Mouse (Mus musculus) gastrocnemius, adult 2 months (tissue): ENCODE measurements around the gene Cdc42ep4. TPM values are rescaled to one million over a fixed set of nuclear protein-coding genes. Genes with fewer than 3 reads are reported as not detected.

Experiments used
- DNase-seq: peaks from one replicate; pipeline ENCODE4 v3.0.0; 2022
- H3K27ac ChIP-seq: fragments of 200-600 bp; 2 replicates; pipeline ENCODE4 v1.8.1; 2022; ENCODE audit warnings: mild to moderate bottlenecking
- H3K4me3 ChIP-seq: fragments of 200-600 bp; 2 replicates; pipeline ENCODE4 v1.8.1; 2022; ENCODE audit warnings: mild to moderate bottlenecking, moderate library complexity
- CTCF ChIP-seq: fragments of 200-600 bp; IDR thresholded peaks from 2 replicates; pipeline ENCODE4 v1.8.1; 2022; ENCODE audit warnings: antibody characterized with exemption, mild to moderate bottlenecking, moderate library complexity
- intact Hi-C: fragments of 180-260 bp; cut with DNase I; formaldehyde crosslinking; loops from one replicate; pipeline ENCODE4 v1.15.1; 2025
- total RNA-seq, 2 experiments: library from RNA; stranded (reverse); gene quantifications; 2 replicates each; pipeline ENCODE4 v1.2.3; 2021

The Cdc42ep4 gene
- total RNA-seq, 2 experiments from 2014 or later, result 5.2 to 9.1 TPM

DNA sequence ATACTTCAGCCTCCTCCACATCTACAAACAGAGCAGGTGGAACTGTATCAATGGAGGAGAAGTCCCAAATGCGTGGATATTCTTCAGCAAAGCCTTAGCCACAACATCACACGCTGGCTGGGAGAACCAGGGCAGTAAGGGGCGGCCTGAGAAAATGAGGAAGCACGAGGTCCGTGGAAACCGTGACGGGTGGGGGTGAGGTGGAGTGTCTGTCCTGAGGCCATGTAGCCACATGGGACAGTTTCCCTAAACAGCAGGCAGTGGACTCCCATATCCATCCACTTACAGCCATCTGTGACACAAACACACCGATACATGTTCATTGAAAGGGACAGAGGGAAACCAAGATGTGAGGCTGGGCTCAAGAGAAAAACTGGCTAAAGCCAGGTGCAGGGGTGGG is 13.8 kb downstream of the Cdc42ep4 start:
- peak overlapping the region; percentile 50 for H3K27ac ChIP-seq
- intact Hi-C loops, result no loop called here
- DNase-seq, result no peak
- TF ChIP-seq CTCF, result no peak
- no peak overlapping the region for H3K4me3 ChIP-seq

- intact Hi-C loops, result no loop called here
- DNase-seq, result no peak
- Histone ChIP-seq H3K4me3 (no peak overlapping the region), H3K27ac (peak overlapping the region; percentile 50)
- no peak for TF ChIP-seq CTCF
Observed at GRCm38 (mm10) chr11:113737553-113737854, 14.2 kb downstream of the Cdc42ep4 start.

GRCm38 (mm10) chr11:113736848-113737552 is 14.7 kb downstream of the Cdc42ep4 start:
- TF ChIP-seq CTCF, result no peak
- Histone ChIP-seq H3K4me3 (no peak overlapping the region), H3K27ac (peak overlapping the region; percentile 50)
- intact Hi-C loops, result no loop called here
- no peak for DNase-seq

- intact Hi-C loops, result no loop called here
- H3K27ac ChIP-seq, result peak overlapping the region; percentile 53
- no peak overlapping the region for H3K4me3 ChIP-seq
- no peak for TF ChIP-seq CTCF
- no peak for DNase-seq
Observed at GRCm38 (mm10) chr11:113735151-113735550, 16.5 kb downstream of the Cdc42ep4 start.

DNA sequence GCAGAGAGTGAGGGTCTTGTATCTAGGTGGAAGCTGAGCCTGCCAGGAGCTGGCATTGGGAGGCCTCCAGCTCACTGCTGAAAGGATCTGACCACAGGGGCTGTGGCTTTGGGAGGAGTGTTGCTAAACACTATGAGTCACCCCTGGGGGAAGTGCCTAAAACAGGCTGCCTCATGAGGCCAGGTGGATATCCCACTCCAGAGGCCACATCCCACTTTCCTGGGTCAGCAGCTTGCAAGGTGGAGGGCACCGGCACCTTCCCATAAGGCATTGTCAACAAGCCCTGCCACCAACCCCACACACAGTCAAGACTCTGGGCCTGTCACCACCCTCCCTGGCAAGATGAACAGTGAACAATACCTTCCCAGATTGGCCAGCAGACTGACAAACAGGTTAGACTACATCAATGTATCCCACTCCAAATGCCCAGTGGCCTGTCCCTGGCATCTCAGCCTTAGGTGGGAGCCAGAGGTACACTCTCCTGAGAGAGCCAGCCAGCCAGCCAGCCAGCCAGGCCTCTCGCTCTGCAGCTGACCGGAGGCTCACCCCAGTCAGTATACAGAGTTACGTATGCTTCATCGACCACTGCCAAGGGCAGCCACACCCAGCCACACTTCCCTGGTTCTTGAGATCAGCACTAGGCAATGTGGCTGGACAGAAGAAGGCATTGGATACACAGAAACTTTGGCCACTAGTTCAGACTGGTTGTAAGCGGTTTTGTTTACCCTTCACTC is 17.9 kb downstream of the Cdc42ep4 start:
- peak; percentile 56 for DNase-seq
- TF ChIP-seq CTCF, result no peak
- Histone ChIP-seq H3K4me3 (peak overlapping the region; percentile 11; the same call in 1 of the 2 replicates), H3K27ac (peak overlapping the region; percentile 71)
- intact Hi-C loops, result no loop called here

DNA sequence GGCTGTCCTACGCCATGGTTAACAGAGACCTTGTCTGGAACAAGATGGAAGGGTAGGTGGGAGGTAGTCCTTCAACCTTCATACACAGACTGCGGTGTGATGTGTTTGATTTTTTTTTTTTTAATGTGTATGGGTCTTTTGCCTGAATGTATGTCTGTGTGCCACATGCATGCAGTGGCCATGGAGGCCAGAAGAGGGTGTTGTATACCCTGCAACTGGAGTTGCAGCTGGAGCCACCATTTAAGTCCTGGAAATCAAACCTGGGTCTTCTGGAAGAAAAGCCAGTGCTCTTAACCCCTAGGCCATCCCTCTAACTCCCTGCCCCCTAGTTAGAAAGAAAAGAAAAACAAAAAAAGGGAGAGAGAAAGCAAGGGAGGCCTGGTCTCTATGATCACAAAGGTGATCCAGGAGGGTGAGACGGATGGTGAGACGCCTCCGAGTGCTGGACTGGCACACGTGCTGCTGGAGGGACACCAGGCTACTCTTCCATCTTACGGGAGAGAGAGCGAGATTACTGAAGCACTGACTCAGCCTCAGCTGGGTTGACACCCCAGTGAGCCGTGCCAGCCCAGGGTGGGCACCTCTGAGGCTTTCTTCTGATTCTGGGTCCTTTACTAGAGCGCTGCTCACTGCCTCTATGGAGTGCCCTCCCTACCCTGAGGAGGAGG is 19.6 kb downstream of the Cdc42ep4 start:
- intact Hi-C loops, result no loop called here
- H3K27ac ChIP-seq, result peak overlapping the region; percentile 35; the same call in 1 of the 2 replicates
- peak; percentile 26; the same call in 1 of the 2 replicates for TF ChIP-seq CTCF

GRCm38 (mm10) chr11:113730879-113731278 is 20.8 kb downstream of the Cdc42ep4 start:
- TF ChIP-seq CTCF, result no peak
- H3K27ac ChIP-seq, result peak overlapping the region; percentile 35; the same call in 1 of the 2 replicates
- no peak overlapping the region for H3K4me3 ChIP-seq
- intact Hi-C loops, result no loop called here
- no peak for DNase-seq

More for the DNA sequence above, 19.6 kb downstream of the Cdc42ep4 start:
- no peak for DNase-seq
- H3K4me3 ChIP-seq, result no peak overlapping the region

GRCm38 (mm10) chr11:113729917-113730316 is 21.8 kb downstream of the Cdc42ep4 start:
- intact Hi-C loops, result no loop called here
- Histone ChIP-seq H3K27ac (peak overlapping the region; percentile 81), H3K4me3 (no peak overlapping the region)
- no peak for TF ChIP-seq CTCF
- DNase-seq, result no peak

DNA sequence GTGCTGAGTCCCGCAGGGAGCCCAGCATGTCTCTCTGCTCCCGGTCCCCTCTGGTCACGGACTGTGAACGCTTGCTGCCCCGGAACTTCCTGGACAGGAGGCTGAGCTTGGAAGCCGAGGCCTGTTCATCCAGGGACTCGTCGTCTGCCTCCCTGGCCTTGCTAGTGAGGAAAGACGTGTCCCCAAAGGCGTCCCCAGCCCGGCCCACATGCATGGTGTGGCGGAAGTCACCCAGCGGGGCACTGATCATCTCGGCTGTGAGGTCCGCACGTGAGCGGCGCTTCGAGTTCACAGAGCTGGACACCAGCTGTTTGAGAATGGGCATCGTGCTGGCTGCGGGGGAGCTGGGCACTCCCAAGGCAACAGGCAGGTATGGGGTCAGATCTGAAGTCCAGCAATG is 22.4 kb downstream of the Cdc42ep4 start:
- peak overlapping the region; percentile 81 for H3K27ac ChIP-seq
- TF ChIP-seq CTCF, result no peak
- DNase-seq, result no peak
- intact Hi-C loops, result no loop called here
- no peak overlapping the region for H3K4me3 ChIP-seq

DNA sequence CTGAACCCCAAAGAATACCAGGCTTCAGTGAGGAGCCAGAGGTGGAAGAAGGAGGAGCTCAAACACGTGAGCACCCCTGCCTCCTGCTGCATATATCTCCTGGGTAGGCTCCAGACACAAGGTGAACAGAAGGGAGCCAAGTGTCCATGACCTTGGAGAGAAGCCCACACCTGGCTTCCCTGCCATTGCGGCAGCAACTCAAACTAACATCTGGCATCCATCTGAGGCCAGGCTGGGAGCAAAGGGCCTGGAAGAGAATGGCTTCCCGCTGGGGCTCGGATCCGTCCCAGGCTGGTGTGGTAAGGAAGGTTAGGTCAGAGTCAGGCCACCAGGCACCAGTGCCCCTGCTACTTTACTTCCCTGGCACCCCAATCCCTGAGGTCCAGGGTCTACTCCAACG is 23.7 kb downstream of the Cdc42ep4 start:
- DNase-seq, result no peak
- TF ChIP-seq CTCF, result no peak
- intact Hi-C loops, result no loop called here
- peak overlapping the region; percentile 81 for H3K27ac ChIP-seq
- peak overlapping the region; percentile 4 for H3K4me3 ChIP-seq

DNA sequence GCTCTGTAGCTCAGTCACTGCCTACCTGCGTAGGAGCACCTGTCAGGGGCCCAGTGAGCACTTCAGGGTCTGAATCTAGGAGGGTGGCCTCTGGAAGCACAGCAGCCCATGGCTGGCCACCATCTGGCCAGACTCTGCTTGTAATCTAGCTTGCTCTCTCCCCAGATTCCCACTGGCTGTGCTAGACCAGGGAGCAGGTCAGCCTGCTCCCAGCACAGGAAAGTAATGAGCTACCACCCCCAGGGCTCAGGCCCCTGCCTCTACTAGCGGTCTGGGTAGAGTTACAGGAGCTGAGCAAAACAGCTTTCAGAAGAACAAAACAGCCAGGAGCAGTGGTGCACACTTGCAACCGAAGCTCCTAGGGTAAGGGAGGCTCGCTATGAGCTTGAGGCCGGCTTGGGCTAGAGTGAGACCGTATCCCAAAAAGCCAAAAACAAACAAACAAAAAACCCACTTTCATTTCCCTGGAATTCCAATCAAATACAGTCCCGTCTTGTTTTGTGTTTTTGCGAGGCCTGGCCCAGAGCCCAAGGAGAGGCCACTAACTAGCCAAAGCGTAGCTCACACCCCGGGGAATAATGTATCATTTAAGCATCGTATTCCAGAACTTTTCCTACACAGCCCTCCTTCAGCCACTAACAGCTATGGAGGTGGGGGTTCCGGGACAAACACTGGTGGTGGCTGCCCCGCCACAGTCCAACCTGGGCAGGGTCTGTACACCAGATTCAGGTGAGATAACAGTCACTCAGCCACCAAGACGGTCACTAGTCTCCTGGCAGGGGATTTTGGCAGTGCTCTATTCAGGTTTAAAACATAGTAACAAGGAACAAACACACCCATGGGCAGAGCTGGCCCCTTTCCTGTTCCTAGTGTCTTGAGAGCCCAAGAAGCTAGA is 24.4 kb downstream of the Cdc42ep4 start:
- peak overlapping the region; percentile 81 for H3K27ac ChIP-seq
- H3K4me3 ChIP-seq, result peak overlapping the region; percentile 4
- intact Hi-C loops, result no loop called here
- peak; percentile 49 for DNase-seq
- TF ChIP-seq CTCF, result no peak

DNA sequence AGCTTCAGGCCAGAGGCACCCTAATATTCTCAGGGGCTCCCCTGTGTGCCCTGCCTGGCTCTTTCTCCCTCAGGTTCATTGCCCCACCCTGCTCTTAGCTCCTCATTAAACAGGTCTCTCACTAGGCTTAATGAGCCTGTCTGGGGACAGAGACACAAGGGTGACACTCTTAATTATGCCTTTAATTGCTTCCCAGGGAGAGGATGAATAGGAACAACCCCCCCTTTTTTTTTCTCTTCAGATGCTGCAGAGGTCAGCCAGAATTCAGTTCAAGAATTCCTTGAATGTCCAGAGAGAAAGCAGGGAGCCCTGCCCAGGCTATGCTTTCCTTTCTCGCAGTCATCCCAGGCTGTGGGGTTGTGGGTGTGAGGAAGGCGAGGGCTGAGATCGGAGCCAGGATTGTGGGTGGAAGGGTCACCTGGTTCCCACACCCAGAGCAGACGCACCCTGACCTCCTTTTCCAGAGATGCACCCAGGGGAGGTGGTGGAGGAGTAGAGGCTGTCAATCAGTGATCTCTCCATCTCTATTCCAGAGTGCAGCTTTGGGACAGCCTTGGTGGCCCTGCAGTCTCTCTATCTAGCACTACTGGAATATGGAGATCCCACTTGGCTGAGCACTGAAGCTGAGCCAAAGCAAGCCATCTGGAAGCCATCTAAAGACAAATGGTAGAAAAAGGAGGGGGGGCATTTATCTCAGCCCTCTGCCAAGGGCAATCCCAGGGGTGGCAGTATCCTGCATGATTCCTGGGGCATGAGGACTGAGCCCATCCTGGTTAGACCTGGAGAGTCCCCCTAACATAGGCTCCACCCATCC is 26.2 kb downstream of the Cdc42ep4 start:
- Histone ChIP-seq H3K27ac (peak overlapping the region; percentile 70), H3K4me3 (no peak overlapping the region)
- no peak for TF ChIP-seq CTCF
- intact Hi-C loops, result no loop called here
- peak; percentile 70 for DNase-seq
